Mouse (Mus musculus): ENCODE results near the gene Ssna1.

DNA sequence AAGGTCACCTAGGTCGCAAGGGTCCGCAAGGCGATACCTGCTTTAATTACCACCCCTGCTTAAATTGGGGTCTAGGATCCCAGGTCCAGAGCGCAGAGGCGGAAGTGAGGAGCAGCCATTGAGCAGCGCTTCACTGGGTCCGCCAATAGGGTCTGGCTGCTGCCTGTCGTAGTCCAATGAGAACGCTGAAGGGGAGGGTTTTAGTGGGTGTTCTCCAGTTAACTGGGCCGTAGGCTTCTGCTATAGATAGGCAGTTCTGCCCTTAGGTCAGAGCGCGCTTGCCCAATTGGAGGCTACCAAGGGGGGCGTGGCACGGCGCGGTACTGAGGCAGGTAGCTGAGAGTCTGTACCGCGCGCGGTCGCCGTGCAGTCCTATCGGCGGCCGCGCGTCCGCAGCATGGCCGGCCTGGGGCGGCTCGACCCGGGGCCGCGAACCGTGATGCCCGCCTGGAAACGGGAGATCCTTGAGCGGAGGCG is 9.9 kb downstream of the Ssna1 start, which contains the start of gene Tprn:
- TF ChIP-seq CTCF (IDR thresholded peaks at IDR 0.05; ENCODE audit: low read depth) (no peak), EP300 (IDR thresholded peaks at IDR 0.05; ENCODE audit: low read depth) (no peak)

All from liver, embryonic 14.5 days (tissue).